Mouse (Mus musculus): Measurements from ENCODE around the gene Zfp119b. TPM values are rescaled to one million over a fixed set of nuclear protein-coding genes. Genes with fewer than 3 reads are reported as not detected.

Gene Zfp119b
- polyA plus RNA-seq, 1 experiment from 2014 or later: 8.2 TPM

DNA sequence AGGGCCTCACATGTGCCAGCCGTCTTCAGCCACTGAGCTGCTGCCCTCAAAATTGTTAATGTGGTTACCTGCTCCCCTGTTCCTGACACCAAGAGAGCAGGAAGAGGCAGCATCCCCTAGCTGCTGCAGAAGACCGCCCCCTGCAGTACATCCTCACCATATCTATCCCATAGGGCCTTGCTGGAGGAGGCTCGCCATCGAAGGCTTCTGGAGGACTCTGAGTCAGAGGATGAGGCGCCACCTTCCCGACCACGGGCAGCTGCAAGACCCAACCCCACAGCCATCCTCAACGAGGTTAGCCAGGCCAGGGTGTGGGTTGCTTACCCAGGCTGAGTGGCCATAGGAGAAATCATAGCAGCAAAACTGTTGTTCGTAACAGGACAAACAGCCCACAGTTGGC is 15.7 kb upstream of the Zfp119b start:
- WGBS: 84% methylated on average over 9 of the region's 9 CpGs
- Histone ChIP-seq H3K27ac (no peak overlapping the region), H3K4me1 (replicated peaks) (peaks cover 39% of the 10 kb centered on the region), H3K9ac (no peak overlapping the region), H3K9me3 (no peaks in the 10 kb centered on the region), H3K36me3 (peaks cover 67% of the 10 kb centered on the region), H3K4me2 (no peak overlapping the region), H3K27me3 (no peaks in the 10 kb centered on the region), H3K4me3 (no peak overlapping the region)
- no peak for ATAC-seq (ENCODE audit: low FRiP score)

DNA sequence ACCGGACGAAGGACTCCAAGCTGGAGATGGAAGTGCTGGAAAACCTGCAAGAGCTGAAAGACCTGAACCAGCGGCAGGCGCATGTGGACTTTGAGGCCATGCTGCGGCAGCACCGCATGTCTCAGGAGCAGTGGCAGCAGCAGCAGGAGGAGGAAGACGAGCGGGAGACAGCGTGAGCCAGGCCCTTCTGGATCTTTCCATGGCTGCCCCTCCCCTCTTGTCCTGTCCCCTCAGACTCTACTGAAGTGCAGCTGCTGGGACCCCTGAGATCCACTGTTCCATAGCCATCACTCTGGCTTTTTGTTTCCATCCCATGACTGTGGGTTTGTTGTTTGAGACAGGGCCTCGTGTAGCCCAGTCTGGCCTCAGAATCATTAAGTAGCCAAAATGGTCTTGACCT is 15.2 kb upstream of the Zfp119b start:
- ATAC-seq (ENCODE audit: low FRiP score): no peak
- no peak overlapping the region for H3K27ac ChIP-seq
- H3K4me2 ChIP-seq: no peak overlapping the region
- no peak overlapping the region for H3K9ac ChIP-seq
- peaks cover 67% of the 10 kb centered on the region for H3K36me3 ChIP-seq
- no peak overlapping the region for H3K4me3 ChIP-seq
- H3K4me1 ChIP-seq (replicated peaks): peaks cover 39% of the 10 kb centered on the region
- no peaks in the 10 kb centered on the region for H3K27me3 ChIP-seq
- WGBS: 94% methylated on average over 10 of the region's 10 CpGs
- no peaks in the 10 kb centered on the region for H3K9me3 ChIP-seq

DNA sequence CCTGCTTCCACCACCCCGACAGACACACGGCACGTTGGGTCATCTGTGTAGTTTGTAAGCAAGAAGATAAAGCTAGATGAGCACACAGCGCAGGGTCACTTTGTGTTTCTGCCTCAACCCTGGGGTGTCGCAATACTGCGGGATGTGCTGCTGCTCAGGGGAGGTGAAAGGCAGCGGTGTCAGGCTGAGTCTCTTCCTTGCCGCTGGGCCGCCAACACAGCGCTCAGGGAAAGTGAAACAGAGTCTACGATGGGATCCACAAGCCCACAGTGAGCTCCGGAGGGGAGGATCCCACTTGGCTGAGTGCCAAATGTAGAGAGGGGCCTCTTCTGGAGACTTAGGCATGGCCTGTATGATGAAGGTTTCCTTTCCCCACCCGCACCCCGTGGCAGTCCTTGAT is 13.9 kb upstream of the Zfp119b start:
- Histone ChIP-seq H3K4me3 (no peak overlapping the region), H3K27me3 (no peaks in the 10 kb centered on the region), H3K4me1 (replicated peaks) (peaks cover 30% of the 10 kb centered on the region), H3K4me2 (no peak overlapping the region), H3K36me3 (peaks cover 67% of the 10 kb centered on the region), H3K9ac (no peak overlapping the region), H3K27ac (no peak overlapping the region), H3K9me3 (no peaks in the 10 kb centered on the region)
- no peak for ATAC-seq (ENCODE audit: low FRiP score)
- 83% methylated on average over 14 of the region's 14 CpGs for WGBS

DNA sequence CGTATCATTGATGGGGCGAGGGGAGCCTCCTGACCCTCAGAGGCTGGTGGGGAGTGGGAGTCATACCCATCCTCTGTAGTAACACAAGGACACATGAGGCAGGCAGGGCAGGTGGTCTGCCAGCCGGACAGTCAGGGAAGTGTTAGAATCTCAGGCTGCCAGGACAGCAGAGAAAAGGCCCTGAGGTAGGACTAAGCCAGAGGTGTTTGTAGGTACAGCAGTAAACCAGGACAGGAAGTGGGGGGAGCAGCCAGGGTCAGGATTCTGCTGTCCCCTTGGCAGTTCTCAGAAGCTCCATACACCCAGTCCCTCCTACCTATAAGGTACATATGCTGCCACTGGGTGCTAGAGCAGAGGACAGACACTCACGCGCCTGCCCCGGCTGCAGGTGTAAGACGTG is 12.3 kb upstream of the Zfp119b start:
- Histone ChIP-seq H3K9me3 (no peaks in the 10 kb centered on the region), H3K4me3 (no peak overlapping the region), H3K27ac (no peak overlapping the region), H3K4me2 (no peak overlapping the region), H3K4me1 (replicated peaks) (peaks cover 37% of the 10 kb centered on the region), H3K36me3 (peaks cover 52% of the 10 kb centered on the region), H3K9ac (no peak overlapping the region), H3K27me3 (no peaks in the 10 kb centered on the region)
- 97% methylated on average over 7 of the region's 7 CpGs for WGBS
- no peak for ATAC-seq (ENCODE audit: low FRiP score)

DNA sequence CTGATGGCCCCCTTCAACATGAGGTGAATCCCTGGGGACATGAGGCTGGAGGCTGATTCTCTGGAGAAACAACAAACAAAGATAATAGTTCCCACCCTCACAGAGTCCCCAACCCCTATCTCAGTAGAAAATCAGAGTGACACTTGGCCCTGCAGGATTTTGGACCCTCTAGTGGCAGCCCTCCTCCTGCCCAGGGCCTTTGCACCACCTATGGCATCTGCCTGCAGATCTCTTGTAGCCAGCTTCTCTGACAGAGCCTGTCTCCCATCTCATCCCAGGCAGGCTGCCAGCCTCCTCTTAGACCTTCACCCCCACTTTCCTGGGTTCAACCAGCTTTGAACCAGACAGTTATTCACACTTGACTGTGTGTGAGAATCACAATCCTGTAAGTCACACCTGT is 11.5 kb upstream of the Zfp119b start:
- H3K4me3 ChIP-seq: no peak overlapping the region
- H3K4me1 ChIP-seq (replicated peaks): peaks cover 45% of the 10 kb centered on the region
- H3K27ac ChIP-seq: no peak overlapping the region
- no peak overlapping the region for H3K9ac ChIP-seq
- no peaks in the 10 kb centered on the region for H3K27me3 ChIP-seq
- H3K4me2 ChIP-seq: no peak overlapping the region
- H3K9me3 ChIP-seq: no peaks in the 10 kb centered on the region
- no peak for ATAC-seq (ENCODE audit: low FRiP score)
- H3K36me3 ChIP-seq: peaks cover 44% of the 10 kb centered on the region

DNA sequence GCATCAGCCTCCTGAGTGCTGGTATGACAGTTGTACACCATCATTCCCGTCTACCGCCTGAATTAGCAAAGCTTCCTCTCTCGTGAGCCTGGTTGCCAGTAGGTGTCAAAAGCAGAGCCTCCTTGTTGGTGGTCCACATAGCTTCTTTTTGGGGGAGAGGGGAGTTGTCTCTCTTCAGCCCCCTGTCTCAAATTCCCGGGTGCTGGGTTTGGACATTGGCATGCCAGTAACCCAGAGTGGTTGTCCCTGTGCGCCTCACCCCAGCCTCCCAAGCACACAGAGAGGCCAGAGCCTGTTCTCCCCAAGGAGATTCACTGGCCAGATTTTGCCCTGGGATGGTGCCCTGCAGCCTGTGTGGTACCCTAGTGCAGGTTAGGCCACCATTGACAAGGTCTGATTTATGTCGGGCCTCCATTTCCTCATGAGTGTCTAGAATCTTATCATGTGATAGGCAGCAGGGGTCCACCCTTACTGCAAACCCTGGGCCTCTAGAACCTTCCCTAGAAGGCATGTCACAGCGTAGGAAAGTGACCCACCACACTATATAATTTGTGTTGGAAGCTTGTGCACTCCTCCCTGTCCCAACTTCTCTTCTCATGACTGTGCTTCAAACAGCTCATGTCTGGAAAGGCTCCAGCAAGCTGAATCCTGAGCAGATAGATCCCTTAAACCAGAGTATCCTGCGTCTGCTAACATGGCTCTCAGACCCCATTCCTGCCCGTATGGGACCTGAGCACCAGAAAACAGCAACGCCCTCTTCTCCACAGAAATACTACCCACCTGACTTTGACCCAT is 10.8 kb upstream of the Zfp119b start:
- Histone ChIP-seq H3K4me3 (peak overlapping the region; percentile 51), H3K4me2 (peak overlapping the region; percentile 74), H3K4me1 (replicated peaks) (peaks cover 49% of the 10 kb centered on the region), H3K27ac (peak overlapping the region; percentile 94), H3K27me3 (peaks cover 3% of the 10 kb centered on the region), H3K36me3 (peaks cover 38% of the 10 kb centered on the region), H3K9ac (peak overlapping the region; percentile 61), H3K9me3 (no peaks in the 10 kb centered on the region)
- 77% methylated on average over 10 of the region's 10 CpGs for WGBS
- ATAC-seq (ENCODE audit: low FRiP score): no peak

DNA sequence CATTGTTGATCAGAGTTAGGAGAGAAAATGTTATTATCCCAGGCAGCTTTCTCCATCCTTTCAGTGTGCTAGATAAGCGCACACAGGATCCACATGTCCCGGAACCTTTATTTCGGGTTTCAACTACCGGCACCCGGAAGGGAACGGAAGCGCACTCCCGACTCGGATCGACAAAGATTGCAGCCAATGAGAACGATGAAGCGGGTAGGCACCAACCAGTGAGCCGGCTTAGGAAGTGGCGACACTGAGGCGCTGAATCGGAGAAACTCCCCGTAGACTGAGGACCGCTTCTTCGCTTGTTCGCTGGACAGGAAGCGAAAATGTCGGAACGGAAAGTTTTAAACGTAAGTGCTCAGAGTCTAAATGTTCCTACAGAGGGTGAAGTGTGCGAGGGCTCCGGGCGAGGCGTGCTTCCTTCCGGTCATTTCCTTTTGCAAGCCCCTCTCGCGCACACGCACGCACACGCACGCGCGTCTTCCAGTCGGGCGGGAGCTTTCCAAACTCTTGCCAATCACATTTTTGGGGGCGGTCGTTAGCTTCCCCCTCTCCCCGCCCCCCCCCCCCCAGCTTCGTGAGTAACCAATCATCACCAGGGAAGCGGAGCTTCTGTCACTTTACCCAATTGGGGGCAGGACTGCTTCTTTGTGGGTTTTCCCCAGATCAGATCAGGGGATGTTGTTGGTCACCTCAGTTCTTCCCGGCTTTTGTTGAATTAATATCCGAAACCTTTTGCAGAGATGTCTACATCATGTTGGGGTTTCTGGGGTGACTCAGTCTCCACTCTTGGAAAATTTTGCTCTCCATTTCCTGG is 9.8 kb upstream of the Zfp119b start, which contains the start of gene Yju2:
Gene Yju2 (plus strand): TSS at position 182 of the 811 bp plus-strand sequence.
- Histone ChIP-seq H3K9ac (peak within 1 kb of the TSS; percentile 74), H3K36me3 (peaks cover 28% of the 10 kb centered on the region), H3K27ac (peak within 1 kb of the TSS; percentile 94), H3K4me1 (replicated peaks) (peaks cover 49% of the 10 kb centered on the region), H3K4me2 (peak within 1 kb of the TSS; percentile 74), H3K9me3 (no peaks in the 10 kb centered on the region), H3K27me3 (peaks cover 13% of the 10 kb centered on the region), H3K4me3 (peak within 1 kb of the TSS; percentile 51)
- under 1% methylated on average over 46 of the region's 46 CpGs for WGBS
- peak; percentile 89 for ATAC-seq (ENCODE audit: low FRiP score)

DNA sequence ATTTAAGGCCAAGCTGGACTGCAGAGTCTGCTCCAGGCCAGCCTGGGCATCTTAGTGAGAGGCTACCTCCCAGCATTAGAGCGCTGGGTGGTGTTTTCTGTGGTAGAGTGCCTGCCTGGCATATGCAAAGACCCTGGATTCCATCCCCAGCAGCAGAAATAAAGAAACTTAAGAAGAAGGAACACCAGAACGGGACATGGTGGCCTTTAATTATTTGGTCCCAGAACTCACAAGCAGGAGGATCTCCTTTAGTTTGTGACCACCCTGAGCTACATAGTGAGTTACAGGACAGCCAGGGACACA is 9.2 kb upstream of the Zfp119b start:
- Histone ChIP-seq H3K36me3 (peaks cover 26% of the 10 kb centered on the region), H3K27me3 (peaks cover 18% of the 10 kb centered on the region), H3K27ac (peak overlapping the region; percentile 94), H3K4me3 (peak overlapping the region; percentile 51), H3K4me1 (replicated peaks) (peaks cover 49% of the 10 kb centered on the region), H3K9ac (peak overlapping the region; percentile 74), H3K9me3 (no peaks in the 10 kb centered on the region), H3K4me2 (peak overlapping the region; percentile 74)
- no peak for ATAC-seq (ENCODE audit: low FRiP score)
- WGBS: 27% methylated on average over 2 of the region's 2 CpGs

DNA sequence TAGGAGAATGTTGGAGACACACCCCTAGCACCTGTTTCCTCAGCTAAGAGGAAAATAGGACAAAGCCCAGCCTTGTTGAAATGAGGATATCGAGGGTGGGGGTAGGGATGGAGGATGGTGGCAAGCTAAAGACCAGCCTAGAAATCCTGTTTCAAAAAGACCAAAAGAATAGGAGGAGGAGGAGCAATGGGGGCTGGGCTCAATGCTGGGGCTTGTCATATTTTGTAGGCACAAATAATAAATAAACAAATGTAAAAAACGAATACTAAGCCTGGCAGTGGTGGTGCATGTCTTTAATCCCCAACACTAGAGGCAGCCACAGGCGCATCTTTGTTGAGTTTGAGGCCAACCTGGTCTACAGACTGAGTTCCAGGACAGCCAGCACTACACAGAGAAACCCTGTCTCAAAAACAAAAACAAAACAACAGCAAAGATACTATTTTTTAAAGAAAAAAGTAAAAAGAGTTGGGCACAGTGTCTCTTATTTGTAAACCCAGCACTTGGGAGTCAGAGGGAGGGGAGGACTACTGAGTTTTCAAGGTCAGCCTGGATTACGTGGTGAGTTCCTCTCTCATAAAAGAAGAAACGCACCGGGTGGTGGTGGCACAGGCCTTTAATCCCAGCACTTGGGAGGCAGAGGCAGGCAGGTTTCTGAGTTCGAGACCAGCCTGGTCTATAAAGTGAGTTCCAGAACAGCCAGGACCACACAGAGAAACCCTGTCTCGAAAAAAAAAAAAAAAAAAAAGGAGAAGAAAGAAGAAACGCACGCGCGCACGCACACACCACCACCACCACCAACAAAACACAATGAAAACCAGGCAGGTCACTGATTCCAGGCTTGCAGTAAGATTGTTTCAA is 8.7 kb upstream of the Zfp119b start:
- Histone ChIP-seq H3K4me2 (peak overlapping the region; percentile 74), H3K9ac (peak overlapping the region; percentile 74), H3K36me3 (peaks cover 21% of the 10 kb centered on the region), H3K4me1 (replicated peaks) (peaks cover 44% of the 10 kb centered on the region), H3K9me3 (no peaks in the 10 kb centered on the region), H3K27me3 (peaks cover 18% of the 10 kb centered on the region), H3K4me3 (peak overlapping the region; percentile 51), H3K27ac (peak overlapping the region; percentile 94)
- WGBS: 77% methylated on average over 13 of the region's 13 CpGs
- ATAC-seq (ENCODE audit: low FRiP score): no peak

DNA sequence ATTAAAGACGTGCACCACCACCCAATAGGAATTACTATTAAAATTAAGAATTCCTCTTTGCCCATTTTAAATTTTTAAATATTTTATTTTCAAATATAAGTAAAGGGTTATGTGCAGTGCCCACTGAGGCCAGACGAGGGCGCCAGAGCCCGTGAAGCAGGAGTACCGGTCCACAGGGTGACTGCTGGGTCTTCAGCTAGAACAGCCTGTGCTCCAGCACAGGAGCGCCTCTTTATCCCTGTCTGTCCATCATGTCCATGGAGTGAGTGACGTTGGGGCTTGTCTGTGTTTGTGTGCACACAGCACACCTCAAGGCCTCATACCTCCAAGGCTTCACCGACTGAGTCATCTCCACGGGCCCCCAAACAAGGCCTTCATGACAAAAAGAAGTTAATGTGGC is 7.9 kb upstream of the Zfp119b start:
- peaks cover 23% of the 10 kb centered on the region for H3K27me3 ChIP-seq
- WGBS: 15% methylated on average over 9 of the region's 9 CpGs
- peaks cover 16% of the 10 kb centered on the region for H3K36me3 ChIP-seq
- peak overlapping the region; percentile 65 for H3K4me2 ChIP-seq
- no peaks in the 10 kb centered on the region for H3K9me3 ChIP-seq
- H3K4me3 ChIP-seq: no peak overlapping the region
- no peak for ATAC-seq (ENCODE audit: low FRiP score)
- peaks cover 43% of the 10 kb centered on the region for H3K4me1 ChIP-seq (replicated peaks)
- peak overlapping the region; percentile 59; the same call in 1 of the 2 replicates for H3K9ac ChIP-seq
- peak overlapping the region; percentile 58; the same call in 1 of the 2 replicates for H3K27ac ChIP-seq

DNA sequence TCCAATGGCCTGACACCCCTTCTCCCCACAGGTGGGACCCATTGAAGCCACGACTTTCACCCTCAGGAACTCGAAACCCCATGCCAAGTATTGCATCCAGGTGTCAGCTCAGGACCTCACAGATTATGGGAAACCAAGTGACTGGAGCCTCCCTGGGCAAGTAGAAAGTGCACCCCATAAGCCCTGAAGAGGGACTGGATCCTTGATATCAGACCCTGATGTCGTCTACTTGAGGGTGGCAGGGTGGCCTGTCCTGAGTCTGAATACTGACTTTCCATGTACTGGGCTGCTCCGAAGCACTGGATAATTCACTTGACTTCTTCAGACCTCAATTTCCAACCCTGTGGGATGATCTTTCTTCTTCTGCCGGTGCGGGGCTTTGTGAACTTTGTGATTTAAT is 7.3 kb upstream of the Zfp119b start:
- H3K4me3 ChIP-seq: peak overlapping the region; percentile 48
- no peak for ATAC-seq (ENCODE audit: low FRiP score)
- peaks cover 10% of the 10 kb centered on the region for H3K36me3 ChIP-seq
- H3K27ac ChIP-seq: peak overlapping the region; percentile 66
- WGBS: 39% methylated on average over 6 of the region's 6 CpGs
- H3K27me3 ChIP-seq: peaks cover 23% of the 10 kb centered on the region
- peak overlapping the region; percentile 70 for H3K9ac ChIP-seq
- H3K9me3 ChIP-seq: no peaks in the 10 kb centered on the region
- H3K4me1 ChIP-seq (replicated peaks): peaks cover 43% of the 10 kb centered on the region
- H3K4me2 ChIP-seq: peak overlapping the region; percentile 65

DNA sequence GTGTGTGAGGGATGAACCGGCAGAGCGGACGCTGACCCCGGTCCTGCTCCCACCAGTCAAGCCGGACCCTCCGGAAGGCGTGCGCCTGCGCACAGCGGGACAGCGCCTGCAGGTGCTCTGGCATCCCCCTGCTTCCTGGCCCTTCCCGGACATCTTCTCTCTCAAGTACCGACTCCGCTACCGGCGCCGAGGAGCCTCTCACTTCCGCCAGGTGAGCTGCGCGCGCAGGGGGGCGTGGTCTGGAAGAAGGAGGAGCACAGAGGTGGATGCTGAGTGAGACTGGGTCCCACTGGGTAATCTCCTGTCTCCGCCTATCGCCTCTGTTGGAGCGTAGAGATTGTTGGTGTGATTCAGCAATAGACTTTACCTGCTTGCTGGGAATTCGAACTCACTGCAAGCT is 6.8 kb upstream of the Zfp119b start:
- H3K27ac ChIP-seq: peak overlapping the region; percentile 66
- no peaks in the 10 kb centered on the region for H3K9me3 ChIP-seq
- peak overlapping the region; percentile 65 for H3K4me2 ChIP-seq
- peak overlapping the region; percentile 70 for H3K9ac ChIP-seq
- 0 out of 2 replicates have a peak, but pooled peaks cover 5% of the 10 kb centered on the region for H3K36me3 ChIP-seq
- H3K27me3 ChIP-seq: peaks cover 23% of the 10 kb centered on the region
- WGBS: under 1% methylated on average over 24 of the region's 26 CpGs
- ATAC-seq (ENCODE audit: low FRiP score): peak; percentile 52
- peaks cover 43% of the 10 kb centered on the region for H3K4me1 ChIP-seq (replicated peaks)
- peak overlapping the region; percentile 48 for H3K4me3 ChIP-seq
